Mouse (Mus musculus) hindbrain, embryonic 15.5 days (tissue): ENCODE data around the gene Setd1a. TPM values are rescaled to one million over a fixed set of nuclear protein-coding genes. Genes with fewer than 3 reads are reported as not detected.

Experiments
- ATAC-seq: fragments of 200-750 bp; cut with Nextera tagmentation; 2 replicates; pipeline ENCODE4 v1.8.0; 2017; ENCODE audit warnings: low read depth, moderate number of reproducible peaks, moderate TSS enrichment; ENCODE audit not compliant: low FRiP score
- H3K27ac ChIP-seq: fragments of 300-500 bp; sonication (generic); replicated peaks from 2 replicates; pipeline ENCODE4 v1.5.1; 2015; ENCODE audit warnings: mild to moderate bottlenecking, inconsistent platforms
- H3K27me3 ChIP-seq: fragments of 300-500 bp; sonication (generic); 2 replicates; pipeline ENCODE4 v1.6.1; 2015; ENCODE audit warnings: control low read depth, inconsistent platforms
- H3K36me3 ChIP-seq: fragments of 300-500 bp; sonication (generic); 2 replicates; pipeline ENCODE4 v1.6.1; 2015; ENCODE audit warnings: control low read depth, inconsistent platforms
- H3K4me1 ChIP-seq: fragments of 300-500 bp; sonication (generic); replicated peaks from 2 replicates; pipeline ENCODE4 v1.6.1; 2015; ENCODE audit warnings: control low read depth, inconsistent platforms
- H3K4me2 ChIP-seq: fragments of 300-500 bp; sonication (generic); 2 replicates; pipeline ENCODE4 v1.6.1; 2015; ENCODE audit warnings: moderate library complexity, mild to moderate bottlenecking, inconsistent platforms
- H3K4me3 ChIP-seq: fragments of 300-500 bp; sonication (generic); 2 replicates; pipeline ENCODE4 v1.5.1; 2015; ENCODE audit warnings: mild to moderate bottlenecking, inconsistent platforms
- H3K9ac ChIP-seq: fragments of 300-500 bp; sonication (generic); 2 replicates; pipeline ENCODE4 v1.6.1; 2015; ENCODE audit warnings: inconsistent platforms
- H3K9me3 ChIP-seq: fragments of 300-500 bp; sonication (generic); 2 replicates; pipeline ENCODE4 v1.6.1; 2016; ENCODE audit warnings: control low read depth, inconsistent platforms
- WGBS: fragments of 180-500 bp; shearing (Covaris S2); methylation state at CpG from one replicate; pipeline ENCODE4 v1.1.7; 2015; 5-methylcytosine and 5-hydroxymethylcytosine counted together
- polyA plus RNA-seq: library from polyadenylated mRNA; unstranded; fragments of >200 nt; fragmentation: Nextera tagmentation; extraction: Ambion mirVana; gene quantifications from 2 replicates; pipeline ENCODE4 v1.2.1, GENCODE M21; 2015

The Setd1a gene
- polyA plus RNA-seq, 1 experiment from 2014 or later: 20.0 TPM

GRCm38 (mm10) chr7:127809846-127810245, 33.4 kb downstream of the Setd1a start:
- no peak overlapping the region for H3K27ac ChIP-seq
- no peaks in the 10 kb centered on the region for H3K9me3 ChIP-seq
- no peaks in the 10 kb centered on the region for H3K27me3 ChIP-seq
- H3K4me3 ChIP-seq: no peak overlapping the region
- H3K36me3 ChIP-seq: peaks cover 72% of the 10 kb centered on the region
- ATAC-seq: no peak
- WGBS: 94% methylated on average over 1 of the region's 1 CpGs
- H3K4me2 ChIP-seq: no peak overlapping the region
- no peak overlapping the region for H3K9ac ChIP-seq
- no peaks in the 10 kb centered on the region for H3K4me1 ChIP-seq

GRCm38 (mm10) chr7:127810650-127811049, 34.2 kb downstream of the Setd1a start:
- Histone ChIP-seq H3K9ac (no peak overlapping the region), H3K4me3 (no peak overlapping the region), H3K4me2 (no peak overlapping the region), H3K9me3 (no peaks in the 10 kb centered on the region), H3K27me3 (no peaks in the 10 kb centered on the region), H3K4me1 (no peaks in the 10 kb centered on the region), H3K36me3 (peaks cover 74% of the 10 kb centered on the region), H3K27ac (no peak overlapping the region)
- WGBS: 74% methylated on average over 10 of the region's 10 CpGs
- ATAC-seq: no peak

GRCm38 (mm10) chr7:127811240-127811639, 34.8 kb downstream of the Setd1a start:
- 82% methylated on average over 4 of the region's 4 CpGs for WGBS
- no peak overlapping the region for H3K27ac ChIP-seq
- H3K4me2 ChIP-seq: no peak overlapping the region
- peaks cover 72% of the 10 kb centered on the region for H3K36me3 ChIP-seq
- H3K4me3 ChIP-seq: no peak overlapping the region
- H3K27me3 ChIP-seq: no peaks in the 10 kb centered on the region
- no peaks in the 10 kb centered on the region for H3K9me3 ChIP-seq
- H3K4me1 ChIP-seq: no peaks in the 10 kb centered on the region
- ATAC-seq: no peak
- H3K9ac ChIP-seq: no peak overlapping the region

- no peak overlapping the region for H3K27ac ChIP-seq
- ATAC-seq: no peak
- no peaks in the 10 kb centered on the region for H3K9me3 ChIP-seq
- peaks cover 65% of the 10 kb centered on the region for H3K36me3 ChIP-seq
- H3K4me1 ChIP-seq: no peaks in the 10 kb centered on the region
- H3K9ac ChIP-seq: no peak overlapping the region
- H3K4me3 ChIP-seq: no peak overlapping the region
- no peak overlapping the region for H3K4me2 ChIP-seq
- no peaks in the 10 kb centered on the region for H3K27me3 ChIP-seq
- 86% methylated on average over 3 of the region's 3 CpGs for WGBS
Measured at GRCm38 (mm10) chr7:127812292-127812691, 35.8 kb downstream of the Setd1a start.

- 83% methylated on average over 4 of the region's 4 CpGs for WGBS
Measured at GRCm38 (mm10) chr7:127813821-127814220, 37.4 kb downstream of the Setd1a start.

GRCm38 (mm10) chr7:127814241-127814921, 37.9 kb downstream of the Setd1a start:
- Histone ChIP-seq H3K4me2 (no peak overlapping the region), H3K36me3 (peaks cover 51% of the 10 kb centered on the region), H3K9me3 (no peaks in the 10 kb centered on the region), H3K27me3 (no peaks in the 10 kb centered on the region), H3K4me1 (no peaks in the 10 kb centered on the region), H3K9ac (no peak overlapping the region), H3K27ac (no peak overlapping the region), H3K4me3 (no peak overlapping the region)
- ATAC-seq: no peak
- 80% methylated on average over 19 of the region's 19 CpGs for WGBS

More at GRCm38 (mm10) chr7:127813821-127814220, 37.4 kb downstream of the Setd1a start:
- H3K36me3 ChIP-seq: peaks cover 57% of the 10 kb centered on the region
- no peak for ATAC-seq
- H3K27ac ChIP-seq: no peak overlapping the region
- no peaks in the 10 kb centered on the region for H3K27me3 ChIP-seq
- H3K4me3 ChIP-seq: no peak overlapping the region
- H3K9me3 ChIP-seq: no peaks in the 10 kb centered on the region
- no peak overlapping the region for H3K4me2 ChIP-seq
- no peaks in the 10 kb centered on the region for H3K4me1 ChIP-seq
- no peak overlapping the region for H3K9ac ChIP-seq

- H3K27ac ChIP-seq: no peak overlapping the region
Measured at GRCm38 (mm10) chr7:127815116-127815665, 38.7 kb downstream of the Setd1a start.

GRCm38 (mm10) chr7:127815954-127816821, 39.7 kb downstream of the Setd1a start:
- Histone ChIP-seq H3K36me3 (peaks cover 34% of the 10 kb centered on the region), H3K27ac (no peak overlapping the region), H3K4me3 (no peak overlapping the region), H3K4me1 (peaks cover 7% of the 10 kb centered on the region), H3K27me3 (no peaks in the 10 kb centered on the region), H3K9ac (no peak overlapping the region), H3K9me3 (no peaks in the 10 kb centered on the region), H3K4me2 (no peak overlapping the region)
- WGBS: 67% methylated on average over 15 of the region's 15 CpGs
- ATAC-seq: no peak

More at GRCm38 (mm10) chr7:127815116-127815665, 38.7 kb downstream of the Setd1a start:
- Histone ChIP-seq H3K4me3 (no peak overlapping the region), H3K27me3 (no peaks in the 10 kb centered on the region), H3K9ac (no peak overlapping the region), H3K9me3 (no peaks in the 10 kb centered on the region), H3K4me2 (no peak overlapping the region), H3K4me1 (no peaks in the 10 kb centered on the region), H3K36me3 (peaks cover 44% of the 10 kb centered on the region)
- WGBS: 90% methylated on average over 15 of the region's 15 CpGs
- ATAC-seq: no peak

GRCm38 (mm10) chr7:127817053-127817452, 40.6 kb downstream of the Setd1a start:
- WGBS: 75% methylated on average over 7 of the region's 7 CpGs
- peaks cover 15% of the 10 kb centered on the region for H3K4me1 ChIP-seq
- no peak for ATAC-seq

GRCm38 (mm10) chr7:127817776-127818175, 41.3 kb downstream of the Setd1a start:
- Histone ChIP-seq H3K27me3 (no peaks in the 10 kb centered on the region), H3K9ac (no peak overlapping the region), H3K4me3 (no peak overlapping the region), H3K4me1 (peaks cover 23% of the 10 kb centered on the region), H3K36me3 (peaks cover 22% of the 10 kb centered on the region; the same call in 1 of the 2 replicates), H3K27ac (no peak overlapping the region), H3K9me3 (no peaks in the 10 kb centered on the region), H3K4me2 (no peak overlapping the region)
- no peak for ATAC-seq
- 94% methylated on average over 5 of the region's 5 CpGs for WGBS

More at GRCm38 (mm10) chr7:127817053-127817452, 40.6 kb downstream of the Setd1a start:
- Histone ChIP-seq H3K27me3 (no peaks in the 10 kb centered on the region), H3K9ac (no peak overlapping the region), H3K4me3 (no peak overlapping the region), H3K4me2 (no peak overlapping the region), H3K27ac (no peak overlapping the region), H3K9me3 (no peaks in the 10 kb centered on the region), H3K36me3 (peaks cover 29% of the 10 kb centered on the region; the same call in 1 of the 2 replicates)

GRCm38 (mm10) chr7:127820836-127821509, 44.5 kb downstream of the Setd1a start:
- ATAC-seq: no peak

More at GRCm38 (mm10) chr7:127820836-127821509, 44.5 kb downstream of the Setd1a start:
- Histone ChIP-seq H3K9me3 (no peaks in the 10 kb centered on the region), H3K27me3 (no peaks in the 10 kb centered on the region), H3K9ac (no peak overlapping the region), H3K27ac (no peak overlapping the region), H3K4me2 (no peak overlapping the region), H3K36me3 (no peaks in the 10 kb centered on the region), H3K4me3 (no peak overlapping the region), H3K4me1 (peaks cover 42% of the 10 kb centered on the region)
- WGBS: 75% methylated on average over 13 of the region's 13 CpGs
